Mouse (Mus musculus) left cerebral cortex, adult 18-20 months (tissue): Measurements from ENCODE around the gene Itfg1. TPM values are rescaled to one million over a fixed set of nuclear protein-coding genes. Genes with fewer than 3 reads are reported as not detected.
A peak's percentile ranks its signal among the peaks of the same experiment; 100 is the strongest.
"Not testable (repeated sequence)": the region's sequence is repeated elsewhere in the genome, so short reads cannot be mapped to it uniquely, and the experiment has no call there.

Source experiments
- DNase-seq, 2 experiments: peaks; one replicate each; pipeline ENCODE4 v3.0.0; 2021 to 2022; ENCODE audit warnings: low spot score in 2 of 2, mixed read lengths in 1 of 2
- long read RNA-seq, 2 experiments: library from polyadenylated mRNA; stranded (forward); transcript quantifications; one replicate each; pipeline ENCODE4 v2.0.0; 2021
- total RNA-seq, 2 experiments: library from RNA; stranded (reverse); gene quantifications; 2 replicates each; pipeline ENCODE4 v1.2.3; 2021

Itfg1 gene
- 100 to 1,000 TPM; 172 to 183 TPM for total RNA-seq
- long read RNA-seq, experiment 1, transcript Itfg1-201 (18 exons, 3,306 nt): major isoform, 266 of 299 reads
- long read RNA-seq, experiment 1, partial matches to known transcripts: 9 of 299 reads
- long read RNA-seq, experiment 1, other reads (novel, unspliced or antisense): 24 of 299 reads
- long read RNA-seq, experiment 2, transcript Itfg1-201 (18 exons, 3,306 nt): major isoform, 187 of 210 reads
- long read RNA-seq, experiment 2, partial matches to known transcripts: 14 of 210 reads
- long read RNA-seq, experiment 2, other reads (novel, unspliced or antisense): 9 of 210 reads

GRCm38 (mm10) chr8:85840657-85841488 lies at the start of gene Itfg1, which contains the start of gene Phkb:
TSS of gene Itfg1 (minus strand) at chr8:85840921.
TSS of gene Phkb (plus strand) at chr8:85840959.
- DNase-seq: peak; percentile 90 to 92

- DNase-seq: no peak
These were observed 44.1 kb upstream of the Itfg1 start for GRCm38 (mm10) chr8:85884811-85885210.

- DNase-seq: no peak
These were observed 38.9 kb upstream of the Itfg1 start for GRCm38 (mm10) chr8:85879624-85880023.

GRCm38 (mm10) chr8:85877976-85878375 lies 37.3 kb upstream of the Itfg1 start:
- DNase-seq: no peak

- no peak for DNase-seq
These were observed 30.9 kb upstream of the Itfg1 start for GRCm38 (mm10) chr8:85871660-85872059.

- DNase-seq: no peak
These were observed 21.7 kb upstream of the Itfg1 start for GRCm38 (mm10) chr8:85862381-85862780.

GRCm38 (mm10) chr8:85860612-85861011 lies 19.9 kb upstream of the Itfg1 start:
- no peak for DNase-seq

- DNase-seq: not testable (repeated sequence)
These were observed 16.6 kb upstream of the Itfg1 start for GRCm38 (mm10) chr8:85857227-85857896.

GRCm38 (mm10) chr8:85854220-85855123 lies 13.8 kb upstream of the Itfg1 start:
- no peak for DNase-seq

GRCm38 (mm10) chr8:85845887-85846286 lies 5.2 kb upstream of the Itfg1 start:
- DNase-seq: no peak

GRCm38 (mm10) chr8:85841489-85841795 lies 721 bp upstream of the Itfg1 start:
- DNase-seq: no peak

- DNase-seq: no peak
These were observed 635 bp downstream of the Itfg1 start for GRCm38 (mm10) chr8:85839916-85840656.

- no peak for DNase-seq
These were observed 27.1 kb downstream of the Itfg1 start for GRCm38 (mm10) chr8:85813621-85814020.

- no peak for DNase-seq
These were observed 39.3 kb downstream of the Itfg1 start for GRCm38 (mm10) chr8:85801408-85801807.

- DNase-seq: no peak
These were observed 40.6 kb downstream of the Itfg1 start for GRCm38 (mm10) chr8:85800164-85800563.

- DNase-seq: not testable (repeated sequence)
These were observed 44.3 kb downstream of the Itfg1 start for GRCm38 (mm10) chr8:85796392-85796791.

GRCm38 (mm10) chr8:85788341-85788740 lies 52.4 kb downstream of the Itfg1 start:
- DNase-seq: no peak

GRCm38 (mm10) chr8:85787909-85788308 lies 52.8 kb downstream of the Itfg1 start:
- DNase-seq: no peak

GRCm38 (mm10) chr8:85785506-85785905 lies 55.2 kb downstream of the Itfg1 start:
- DNase-seq: no peak

GRCm38 (mm10) chr8:85783871-85784270 lies 56.9 kb downstream of the Itfg1 start:
- no peak for DNase-seq
